Mouse (Mus musculus): ENCODE results near the gene Olfr1047. TPM values are rescaled to one million over a fixed set of nuclear protein-coding genes. Genes with fewer than 3 reads are reported as not detected.
"Not testable (repeated sequence)": the region's sequence is repeated elsewhere in the genome, so short reads cannot be mapped to it uniquely, and the experiment has no call there.

Olfr1047 gene
- polyA plus RNA-seq (2014; fragmentation: Nextera tagmentation; extraction: Ambion mirVana): not detected in 2 replicates

DNA sequence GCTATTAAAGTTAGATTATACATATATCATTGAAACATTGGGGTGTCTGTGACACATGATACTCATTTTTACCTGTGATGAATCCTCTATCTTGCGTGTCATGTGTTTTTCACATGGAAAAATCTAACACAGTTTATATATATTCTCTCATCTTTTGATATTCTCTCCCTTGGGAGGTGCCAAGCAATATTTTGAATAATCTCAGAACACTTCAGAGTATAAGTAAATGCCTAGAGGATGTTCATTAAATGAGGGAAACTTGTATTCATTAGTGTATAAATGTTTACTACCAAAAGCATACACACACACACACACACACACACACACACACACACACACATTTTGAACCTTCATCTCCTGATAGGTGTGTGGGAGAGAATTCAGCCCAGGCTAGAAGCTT lies at the start of gene Olfr1047:
TSS of gene Olfr1047 (minus strand) at position 101 of the 400 bp plus-strand sequence.
- 88% methylated on average over 1 of the region's 1 CpGs for WGBS
- Histone ChIP-seq H3K9ac (ENCODE audit: low read depth, low read length) (no peak within 1 kb of the TSS), H3K4me2 (replicated peaks; ENCODE audit: low read depth, low read length) (no peak within 1 kb of the TSS), H3K36me3 (ENCODE audit: control insufficient read depth, insufficient read depth, low read length) (no peaks in the 10 kb centered on the region), H3K27me3 (ENCODE audit: control insufficient read depth, insufficient read depth, low read length) (no peaks in the 10 kb centered on the region), H3K27ac (ENCODE audit: low read depth, low read length) (no peak within 1 kb of the TSS), H3K4me3 (ENCODE audit: low read depth, low read length) (no peak within 1 kb of the TSS), H3K9me3 (ENCODE audit: control insufficient read depth, low read length) (no peaks in the 10 kb centered on the region), H3K4me1 (replicated peaks; ENCODE audit: control insufficient read depth, insufficient read depth, low read length) (no peaks in the 10 kb centered on the region)
- ATAC-seq (ENCODE audit: low FRiP score): no peak
- DNase-seq (ENCODE audit: low spot score): no peak

GRCm38 (mm10) chr2:86278988-86279387 lies 47.8 kb upstream of the Olfr1047 start, which contains the start of gene Olfr1051:
Olfr1051 (minus strand) TSS chr2:86279088.
- not testable (repeated sequence) for H3K4me2 ChIP-seq (replicated peaks; ENCODE audit: low read depth, low read length); ATAC-seq (ENCODE audit: low FRiP score)

GRCm38 (mm10) chr2:86258228-86258627 lies 27.0 kb upstream of the Olfr1047 start, which contains the start of gene Olfr1049:
Olfr1049 (minus strand) TSS chr2:86258328.
- H3K9me3 ChIP-seq (ENCODE audit: control insufficient read depth, low read length); H3K4me3 ChIP-seq (ENCODE audit: low read depth, low read length); H3K4me1 ChIP-seq (replicated peaks; ENCODE audit: control insufficient read depth, insufficient read depth, low read length); H3K9ac ChIP-seq (ENCODE audit: low read depth, low read length); H3K36me3 ChIP-seq (ENCODE audit: control insufficient read depth, insufficient read depth, low read length); ATAC-seq (ENCODE audit: low FRiP score); DNase-seq (ENCODE audit: low spot score); H3K27ac ChIP-seq (ENCODE audit: low read depth, low read length); H3K4me2 ChIP-seq (replicated peaks; ENCODE audit: low read depth, low read length); H3K27me3 ChIP-seq (ENCODE audit: control insufficient read depth, insufficient read depth, low read length): not testable (repeated sequence)

More at GRCm38 (mm10) chr2:86278988-86279387, 47.8 kb upstream of the Olfr1047 start, which contains the start of gene Olfr1051:
- not testable (repeated sequence) for H3K27ac ChIP-seq (ENCODE audit: low read depth, low read length); H3K4me3 ChIP-seq (ENCODE audit: low read depth, low read length); DNase-seq (ENCODE audit: low spot score); H3K9ac ChIP-seq (ENCODE audit: low read depth, low read length); H3K9me3 ChIP-seq (ENCODE audit: control insufficient read depth, low read length); H3K36me3 ChIP-seq (ENCODE audit: control insufficient read depth, insufficient read depth, low read length); H3K4me1 ChIP-seq (replicated peaks; ENCODE audit: control insufficient read depth, insufficient read depth, low read length); H3K27me3 ChIP-seq (ENCODE audit: control insufficient read depth, insufficient read depth, low read length)

DNA sequence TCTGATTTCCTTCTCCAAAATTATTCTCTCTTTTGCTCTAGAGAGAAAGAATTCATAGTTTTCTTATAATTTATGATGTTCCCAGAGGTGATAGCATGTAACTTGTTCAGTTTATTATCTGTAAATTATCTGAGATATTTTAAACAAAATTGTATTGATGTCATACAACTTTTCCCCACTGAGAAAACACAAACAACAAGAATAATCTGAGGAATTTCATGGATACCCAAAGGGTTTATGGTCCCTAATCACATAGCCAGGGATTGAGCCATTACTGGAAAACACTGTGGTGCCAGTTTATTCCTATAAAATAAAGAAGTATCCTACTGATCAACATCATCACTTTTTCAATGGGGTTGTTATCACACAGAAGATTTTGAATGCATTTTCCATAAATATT lies 9.0 kb upstream of the Olfr1047 start, which contains the start of gene Olfr1048:
TSS of gene Olfr1048 (minus strand) at position 101 of the 400 bp plus-strand sequence.
- no peak within 1 kb of the TSS for H3K4me2 ChIP-seq (replicated peaks; ENCODE audit: low read depth, low read length)
- H3K4me1 ChIP-seq (replicated peaks; ENCODE audit: control insufficient read depth, insufficient read depth, low read length): no peaks in the 10 kb centered on the region
- H3K9ac ChIP-seq (ENCODE audit: low read depth, low read length): no peak within 1 kb of the TSS
- no peak for ATAC-seq (ENCODE audit: low FRiP score)
- no peaks in the 10 kb centered on the region for H3K36me3 ChIP-seq (ENCODE audit: control insufficient read depth, insufficient read depth, low read length)
- no peaks in the 10 kb centered on the region for H3K27me3 ChIP-seq (ENCODE audit: control insufficient read depth, insufficient read depth, low read length)
- H3K9me3 ChIP-seq (ENCODE audit: control insufficient read depth, low read length): no peaks in the 10 kb centered on the region
- H3K4me3 ChIP-seq (ENCODE audit: low read depth, low read length): no peak within 1 kb of the TSS
- no peak within 1 kb of the TSS for H3K27ac ChIP-seq (ENCODE audit: low read depth, low read length)
- no peak for DNase-seq (ENCODE audit: low spot score)

GRCm38 (mm10) chr2:86219214-86219613 lies 12.0 kb downstream of the Olfr1047 start, which contains the start of gene Olfr1046:
Olfr1046 (minus strand) TSS chr2:86219314.
- no peak within 1 kb of the TSS for H3K4me3 ChIP-seq (ENCODE audit: low read depth, low read length)
- DNase-seq (ENCODE audit: low spot score): no peak

GRCm38 (mm10) chr2:86202909-86203308 lies 28.3 kb downstream of the Olfr1047 start, which contains the start of gene Olfr1045:
Olfr1045 (minus strand) TSS chr2:86203009.
- no peak within 1 kb of the TSS for H3K27ac ChIP-seq (ENCODE audit: low read depth, low read length)
- no peaks in the 10 kb centered on the region for H3K27me3 ChIP-seq (ENCODE audit: control insufficient read depth, insufficient read depth, low read length)
- H3K4me1 ChIP-seq (replicated peaks; ENCODE audit: control insufficient read depth, insufficient read depth, low read length): no peaks in the 10 kb centered on the region
- no peak within 1 kb of the TSS for H3K9ac ChIP-seq (ENCODE audit: low read depth, low read length)
- H3K4me2 ChIP-seq (replicated peaks; ENCODE audit: low read depth, low read length): no peak within 1 kb of the TSS
- DNase-seq (ENCODE audit: low spot score) (no peak), ATAC-seq (ENCODE audit: low FRiP score) (no peak)
- no peaks in the 10 kb centered on the region for H3K36me3 ChIP-seq (ENCODE audit: control insufficient read depth, insufficient read depth, low read length)
- H3K9me3 ChIP-seq (ENCODE audit: control insufficient read depth, low read length): no peaks in the 10 kb centered on the region
- no peak within 1 kb of the TSS for H3K4me3 ChIP-seq (ENCODE audit: low read depth, low read length)

More at GRCm38 (mm10) chr2:86219214-86219613, 12.0 kb downstream of the Olfr1047 start, which contains the start of gene Olfr1046:
- no peak within 1 kb of the TSS for H3K27ac ChIP-seq (ENCODE audit: low read depth, low read length)
- 81% methylated on average over 2 of the region's 2 CpGs for WGBS
- H3K27me3 ChIP-seq (ENCODE audit: control insufficient read depth, insufficient read depth, low read length): no peaks in the 10 kb centered on the region
- H3K9ac ChIP-seq (ENCODE audit: low read depth, low read length): no peak within 1 kb of the TSS
- ATAC-seq (ENCODE audit: low FRiP score): no peak
- H3K36me3 ChIP-seq (ENCODE audit: control insufficient read depth, insufficient read depth, low read length): no peaks in the 10 kb centered on the region
- H3K9me3 ChIP-seq (ENCODE audit: control insufficient read depth, low read length): no peaks in the 10 kb centered on the region
- no peak within 1 kb of the TSS for H3K4me2 ChIP-seq (replicated peaks; ENCODE audit: low read depth, low read length)
- no peaks in the 10 kb centered on the region for H3K4me1 ChIP-seq (replicated peaks; ENCODE audit: control insufficient read depth, insufficient read depth, low read length)

GRCm38 (mm10) chr2:86195863-86196262 lies 35.3 kb downstream of the Olfr1047 start:
- 46% methylated on average over 1 of the region's 1 CpGs for WGBS
- H3K36me3 ChIP-seq (ENCODE audit: control insufficient read depth, insufficient read depth, low read length): no peaks in the 10 kb centered on the region
- no peak overlapping the region for H3K27ac ChIP-seq (ENCODE audit: low read depth, low read length)
- no peak for DNase-seq (ENCODE audit: low spot score)
- no peak overlapping the region for H3K4me2 ChIP-seq (replicated peaks; ENCODE audit: low read depth, low read length)
- H3K27me3 ChIP-seq (ENCODE audit: control insufficient read depth, insufficient read depth, low read length): no peaks in the 10 kb centered on the region
- H3K9ac ChIP-seq (ENCODE audit: low read depth, low read length): no peak overlapping the region
- no peaks in the 10 kb centered on the region for H3K4me1 ChIP-seq (replicated peaks; ENCODE audit: control insufficient read depth, insufficient read depth, low read length)
- H3K9me3 ChIP-seq (ENCODE audit: control insufficient read depth, low read length): no peaks in the 10 kb centered on the region
- no peak for ATAC-seq (ENCODE audit: low FRiP score)
- no peak overlapping the region for H3K4me3 ChIP-seq (ENCODE audit: low read depth, low read length)

GRCm38 (mm10) chr2:86185583-86185982 lies 45.6 kb downstream of the Olfr1047 start, which contains the start of gene Olfr52:
Olfr52 (minus strand) TSS chr2:86185683.
- H3K27ac ChIP-seq (ENCODE audit: low read depth, low read length): no peak within 1 kb of the TSS
- no peaks in the 10 kb centered on the region for H3K36me3 ChIP-seq (ENCODE audit: control insufficient read depth, insufficient read depth, low read length)
- H3K9me3 ChIP-seq (ENCODE audit: control insufficient read depth, low read length): no peaks in the 10 kb centered on the region
- DNase-seq (ENCODE audit: low spot score): no peak
- H3K4me2 ChIP-seq (replicated peaks; ENCODE audit: low read depth, low read length): no peak within 1 kb of the TSS
- no peak within 1 kb of the TSS for H3K9ac ChIP-seq (ENCODE audit: low read depth, low read length)
- no peak for ATAC-seq (ENCODE audit: low FRiP score)
- no peaks in the 10 kb centered on the region for H3K27me3 ChIP-seq (ENCODE audit: control insufficient read depth, insufficient read depth, low read length)
- H3K4me1 ChIP-seq (replicated peaks; ENCODE audit: control insufficient read depth, insufficient read depth, low read length): no peaks in the 10 kb centered on the region
- no peak within 1 kb of the TSS for H3K4me3 ChIP-seq (ENCODE audit: low read depth, low read length)

- no peak overlapping the region for H3K4me2 ChIP-seq (replicated peaks; ENCODE audit: low read depth, low read length)
- ATAC-seq (ENCODE audit: low FRiP score) (no peak), DNase-seq (ENCODE audit: low spot score) (no peak)
- H3K4me3 ChIP-seq (ENCODE audit: low read depth, low read length): no peak overlapping the region
- H3K27me3 ChIP-seq (ENCODE audit: control insufficient read depth, insufficient read depth, low read length): no peaks in the 10 kb centered on the region
- WGBS: 74% methylated on average over 3 of the region's 3 CpGs
- no peak overlapping the region for H3K27ac ChIP-seq (ENCODE audit: low read depth, low read length)
- no peaks in the 10 kb centered on the region for H3K36me3 ChIP-seq (ENCODE audit: control insufficient read depth, insufficient read depth, low read length)
- no peaks in the 10 kb centered on the region for H3K9me3 ChIP-seq (ENCODE audit: control insufficient read depth, low read length)
- no peaks in the 10 kb centered on the region for H3K4me1 ChIP-seq (replicated peaks; ENCODE audit: control insufficient read depth, insufficient read depth, low read length)
- H3K9ac ChIP-seq (ENCODE audit: low read depth, low read length): no peak overlapping the region
Measured at GRCm38 (mm10) chr2:86179950-86180349, 51.3 kb downstream of the Olfr1047 start.
